Mouse (Mus musculus): ENCODE results near the gene Tprgl. TPM values are rescaled to one million over a fixed set of nuclear protein-coding genes. Genes with fewer than 3 reads are reported as not detected.
A peak's percentile ranks its signal among the peaks of the same experiment; 100 is the strongest.

The Tprgl gene
- polyA plus RNA-seq (2017; shearing (Covaris generic)), result 10 to 100 TPM; 24.7 to 26.7 TPM

DNA sequence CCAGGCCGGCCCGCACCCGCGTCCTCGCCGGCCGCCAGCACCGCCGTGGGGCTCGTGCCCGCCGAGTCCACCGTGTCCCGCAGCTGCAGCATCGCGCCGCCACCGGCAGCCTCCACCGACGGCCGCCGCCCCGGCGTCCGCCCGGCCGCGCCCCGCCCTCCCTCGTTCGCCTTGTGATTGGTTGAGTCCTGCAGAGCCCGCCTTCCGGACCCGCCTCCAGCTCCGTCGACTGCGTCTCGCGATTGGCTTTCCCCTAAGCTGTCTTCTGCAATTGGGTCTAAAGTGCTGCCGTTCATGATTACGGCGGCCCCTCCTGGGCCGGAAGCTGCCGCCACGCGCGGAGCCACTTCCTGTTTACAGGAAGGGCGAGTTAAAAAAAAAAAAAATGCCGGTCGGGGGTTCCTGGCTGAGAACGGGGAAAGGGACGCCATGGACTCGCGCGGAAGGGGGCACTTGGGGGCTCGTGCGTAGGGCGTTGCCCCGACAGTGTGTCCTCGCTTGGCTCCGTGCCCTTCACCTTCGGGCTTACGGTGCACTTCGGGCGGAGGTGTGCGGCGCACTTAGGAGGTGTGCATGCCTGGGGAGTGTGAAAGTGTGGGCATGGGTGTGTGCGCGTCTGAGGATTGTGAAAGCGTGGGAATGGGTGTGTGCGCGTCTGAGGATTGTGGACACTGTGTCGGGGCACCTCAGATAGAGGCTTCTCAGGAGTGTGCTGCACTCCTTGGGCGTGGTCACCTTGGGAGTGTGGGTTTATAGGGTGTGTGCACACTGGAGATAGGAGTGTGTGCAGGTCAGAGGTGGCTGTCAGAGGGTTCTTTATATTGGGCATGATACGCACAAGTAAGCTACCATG lies at the start of gene Tprgl:
Gene Tprgl, minus strand, starts transcription at position 129 of the 853 bp plus-strand sequence.
- peak; percentile 94 for ATAC-seq

DNA sequence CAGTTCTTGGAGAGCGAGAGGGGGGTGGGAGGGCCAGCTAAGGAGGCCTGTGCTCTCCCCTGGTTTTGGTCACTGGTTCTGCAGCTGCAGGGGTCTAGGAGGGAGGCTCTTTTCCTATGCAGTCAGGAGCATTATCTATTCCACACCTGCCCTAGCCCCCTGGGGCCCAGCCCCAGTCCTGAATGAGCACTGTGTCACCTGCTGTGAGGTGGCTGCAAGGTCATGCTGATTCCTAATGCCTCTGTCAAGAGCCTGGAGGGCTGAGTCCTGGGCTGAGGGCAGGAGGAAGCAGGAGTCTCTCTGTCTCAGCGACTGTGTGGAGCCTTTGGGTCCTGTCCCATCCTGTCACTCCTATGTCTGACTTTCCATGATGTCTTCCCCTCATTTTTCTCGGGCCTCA lies 49.4 kb upstream of the Tprgl start:
- no peak for ATAC-seq

DNA sequence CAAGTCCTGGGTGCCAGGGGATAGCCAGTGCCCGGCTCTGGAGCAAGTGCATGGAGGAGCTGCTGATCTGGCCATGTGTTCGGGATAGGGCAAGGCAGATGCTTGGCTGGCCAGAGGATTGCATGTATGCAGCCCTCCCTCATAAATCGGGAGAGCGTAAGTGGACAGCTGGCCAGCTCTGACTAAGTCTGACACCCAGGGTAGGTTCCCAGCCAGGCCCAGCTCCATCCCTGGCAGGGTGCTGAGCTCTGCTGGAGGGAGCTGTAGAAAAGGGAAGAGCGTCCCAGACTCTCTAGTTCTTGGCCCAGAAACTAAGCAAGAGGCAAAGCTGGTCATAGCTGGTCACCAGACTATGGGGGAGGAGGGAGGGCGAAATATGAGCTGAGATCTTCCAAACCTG lies 48.6 kb upstream of the Tprgl start:
- ATAC-seq, result no peak

DNA sequence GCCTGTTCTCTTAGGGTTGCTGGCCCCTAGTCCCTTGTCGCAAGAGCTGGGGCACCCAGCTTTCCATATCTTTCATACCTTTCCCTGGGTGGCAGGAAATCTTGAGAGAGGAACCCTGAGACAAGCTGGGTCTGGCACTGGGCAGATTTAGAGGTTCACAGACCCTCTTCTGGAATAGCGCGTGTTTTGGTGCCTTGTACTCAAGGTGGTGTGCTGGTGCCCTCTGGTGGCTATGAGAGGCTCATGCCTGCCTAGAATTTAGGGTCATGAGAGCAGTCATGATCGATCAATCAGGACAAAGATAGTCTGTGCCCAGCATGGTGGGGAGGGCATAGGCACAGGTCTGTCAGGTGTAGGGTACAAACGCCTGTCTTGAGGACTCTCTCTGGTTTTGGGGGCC lies 46.8 kb upstream of the Tprgl start:
- ATAC-seq, result peak; percentile 32

DNA sequence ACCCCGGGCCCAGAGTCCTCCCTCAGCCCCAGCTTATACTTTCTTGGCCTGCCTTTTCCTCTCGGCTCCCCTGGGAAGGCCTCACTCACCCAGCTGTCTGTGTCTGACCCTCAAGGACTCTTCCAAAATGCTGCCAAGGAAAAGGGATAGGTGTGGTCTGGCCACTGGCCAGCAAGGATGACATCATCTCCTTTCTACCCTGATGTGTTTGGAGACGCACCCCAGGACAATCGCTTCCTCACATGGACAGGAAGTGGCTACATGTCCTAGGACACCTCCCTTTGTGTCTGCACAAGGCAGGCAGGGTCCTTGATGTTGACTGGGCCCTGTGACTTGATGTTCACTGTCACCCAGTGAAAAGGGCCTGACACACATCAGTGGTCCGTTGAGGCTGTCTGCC lies 44.9 kb upstream of the Tprgl start:
- ATAC-seq, result no peak

DNA sequence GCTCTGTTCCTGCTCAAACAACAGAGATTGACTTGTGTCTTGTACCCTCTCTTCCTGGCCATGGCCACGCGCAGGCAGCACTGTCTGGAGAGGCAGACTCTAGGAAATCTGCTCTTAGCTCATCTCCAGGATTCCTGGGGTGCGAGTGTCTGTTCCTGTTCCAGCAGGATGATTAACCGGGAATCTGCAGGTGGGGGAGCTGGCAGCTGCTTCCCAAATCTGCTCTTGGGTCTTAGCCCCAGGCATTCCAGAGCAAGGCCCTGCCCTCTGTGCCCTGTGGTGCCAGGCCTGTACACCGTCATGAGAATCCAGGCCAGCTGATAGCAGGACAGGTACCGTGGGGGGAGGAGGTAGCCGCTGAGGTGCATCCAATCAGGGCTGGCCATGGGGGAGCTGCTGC lies 44.1 kb upstream of the Tprgl start:
- no peak for ATAC-seq

DNA sequence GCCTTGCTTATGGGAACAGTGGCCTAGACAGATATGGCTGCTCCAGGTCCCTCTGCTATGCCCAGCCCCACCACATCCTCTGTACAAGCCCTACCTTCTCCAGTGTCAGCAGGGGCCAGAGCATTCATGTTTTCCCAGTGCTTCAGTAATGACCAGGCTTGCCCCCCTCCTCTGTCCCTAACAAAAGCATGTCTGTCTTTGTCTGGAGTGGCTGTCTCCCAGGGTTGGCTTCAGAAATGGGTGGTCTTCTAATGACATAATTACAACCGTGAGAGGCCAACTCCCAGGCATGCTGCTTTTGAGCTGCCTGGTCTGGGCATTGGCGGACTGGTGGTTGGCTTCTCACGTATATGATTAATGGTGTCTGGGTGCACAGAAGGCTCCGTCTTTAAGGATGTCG lies 41.0 kb upstream of the Tprgl start:
- ATAC-seq, result no peak

DNA sequence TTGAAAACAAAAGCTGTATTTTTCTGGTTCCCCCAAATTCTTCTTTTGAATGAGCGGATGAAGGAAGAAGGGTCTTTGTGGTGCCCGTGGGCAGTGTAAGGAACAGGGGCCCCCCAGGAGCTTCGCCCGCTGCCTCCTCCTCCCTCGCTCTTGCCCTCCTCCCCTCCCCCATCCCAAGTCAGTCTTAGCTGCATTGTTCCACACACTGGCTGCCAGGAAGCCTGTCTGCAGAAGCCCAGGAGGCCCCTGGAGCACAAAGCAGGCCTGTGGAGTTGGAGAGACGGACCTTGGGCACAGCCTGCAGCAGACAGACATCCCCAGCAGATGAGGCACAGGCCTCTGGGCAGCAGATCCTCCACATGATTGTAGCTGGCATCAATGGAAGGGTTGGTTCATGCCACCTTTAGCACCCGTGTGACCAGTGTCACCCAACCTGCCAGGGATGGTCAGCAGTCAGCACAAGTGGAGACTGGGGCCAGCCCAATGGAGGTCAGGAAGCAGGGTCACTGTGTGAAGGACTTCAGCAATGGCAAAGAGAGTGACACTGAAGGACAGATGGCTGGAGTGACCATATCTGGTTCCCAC lies 38.0 kb upstream of the Tprgl start:
- ATAC-seq, result no peak

DNA sequence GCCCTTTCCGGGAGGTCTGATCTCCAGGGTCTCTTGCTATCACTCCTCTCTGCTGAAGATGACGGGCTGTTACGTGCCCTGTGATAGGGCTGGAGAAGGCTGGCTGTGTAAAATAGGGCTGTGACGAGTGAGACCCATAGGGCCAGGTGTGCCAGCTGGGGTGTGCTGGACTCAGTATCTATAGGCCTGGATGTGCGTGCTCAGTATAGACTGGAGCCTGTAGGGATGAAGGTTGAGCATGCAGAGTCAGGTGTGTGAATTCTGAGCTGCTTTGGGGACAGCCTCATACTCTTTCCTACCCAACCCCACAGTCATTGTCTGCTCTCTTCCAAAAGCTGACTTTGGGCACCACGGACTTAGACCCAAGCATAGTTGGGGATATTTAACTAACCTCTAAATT lies 37.5 kb upstream of the Tprgl start:
- no peak for ATAC-seq

DNA sequence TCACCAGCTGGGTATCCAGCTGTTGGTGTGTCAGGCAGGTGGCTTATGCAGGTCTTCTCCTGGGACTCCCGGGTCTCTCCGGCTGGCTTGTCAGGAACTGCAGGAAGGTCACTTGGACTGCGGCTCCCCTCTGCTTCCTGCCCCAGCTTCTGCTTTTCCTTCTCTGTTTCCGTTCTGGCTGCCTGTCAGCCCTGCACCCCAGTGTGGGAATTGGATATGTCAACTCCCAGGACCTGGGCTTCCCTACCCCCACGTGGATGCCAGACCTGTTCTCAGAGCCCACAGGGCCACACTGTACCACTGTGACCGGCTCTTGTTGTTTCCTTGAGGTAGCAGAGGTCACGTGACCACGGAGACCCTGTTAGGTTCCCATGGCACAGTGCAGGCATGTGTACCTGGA lies 28.5 kb upstream of the Tprgl start:
- no peak for ATAC-seq

DNA sequence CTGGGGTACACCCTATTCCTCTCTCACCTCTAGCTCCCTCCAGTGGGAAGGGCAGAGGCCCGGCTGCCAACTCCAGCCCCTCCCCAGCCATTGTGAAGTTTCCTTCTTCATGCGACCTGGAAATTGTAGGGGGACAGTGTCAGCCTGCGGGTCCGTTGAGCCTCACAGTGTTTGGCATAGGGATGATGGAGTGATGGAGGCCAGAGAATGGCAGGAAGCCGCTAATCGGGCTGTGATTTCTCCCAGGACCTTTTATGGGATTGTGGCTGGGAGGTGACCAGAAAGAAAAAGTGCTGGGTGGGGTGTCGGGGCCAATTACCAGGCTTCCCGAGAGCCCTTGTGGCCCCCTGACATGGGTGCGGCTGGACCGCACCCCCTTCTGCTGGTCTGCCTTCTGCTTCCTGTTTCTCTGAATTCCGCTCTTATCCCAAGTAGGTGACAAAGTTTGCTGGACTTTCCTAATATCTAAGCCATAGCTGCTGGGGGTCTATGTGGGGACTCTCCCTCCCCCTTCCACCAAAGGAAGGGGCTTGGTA lies 25.6 kb upstream of the Tprgl start:
- no peak for ATAC-seq

DNA sequence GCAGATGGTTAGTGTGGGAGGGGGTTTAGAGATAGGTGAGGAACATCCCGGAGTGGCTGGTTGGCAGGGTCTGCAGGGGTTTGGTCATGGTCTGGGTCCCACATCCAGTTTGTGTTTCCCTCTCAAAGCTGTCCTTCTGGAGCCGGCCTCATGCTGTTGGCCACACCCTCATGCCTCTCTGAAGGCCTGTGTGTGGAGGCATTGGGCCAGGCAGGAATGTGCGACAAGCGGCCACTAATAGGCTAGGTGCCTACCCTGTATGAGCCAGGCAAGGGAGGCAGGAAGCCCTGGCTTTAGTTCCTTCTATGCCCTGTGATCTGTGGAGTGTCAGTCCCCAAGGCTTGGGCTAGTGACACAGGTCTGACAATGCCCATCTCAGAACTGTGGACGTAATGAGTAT lies 24.5 kb upstream of the Tprgl start:
- ATAC-seq, result no peak

DNA sequence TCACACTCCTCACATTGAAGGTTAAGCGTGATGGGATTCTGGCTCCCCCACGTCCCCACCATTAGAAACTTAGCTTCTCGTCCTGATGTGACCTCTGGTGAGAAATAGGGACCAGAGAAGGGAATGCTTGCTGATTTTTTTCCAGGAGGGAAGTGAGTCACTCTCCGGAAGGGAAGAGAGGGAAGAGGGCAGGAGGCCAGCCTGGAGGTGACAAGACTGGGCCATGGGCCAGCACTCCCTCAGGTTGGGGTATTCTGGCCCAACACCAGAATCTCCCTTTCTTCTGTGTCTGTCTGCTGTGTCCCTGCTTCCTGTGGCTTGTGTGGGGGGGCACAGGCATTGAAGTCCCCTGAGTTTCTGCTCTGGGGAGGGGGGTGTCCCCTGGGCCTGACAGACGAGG lies 23.1 kb upstream of the Tprgl start:
- no peak for ATAC-seq

DNA sequence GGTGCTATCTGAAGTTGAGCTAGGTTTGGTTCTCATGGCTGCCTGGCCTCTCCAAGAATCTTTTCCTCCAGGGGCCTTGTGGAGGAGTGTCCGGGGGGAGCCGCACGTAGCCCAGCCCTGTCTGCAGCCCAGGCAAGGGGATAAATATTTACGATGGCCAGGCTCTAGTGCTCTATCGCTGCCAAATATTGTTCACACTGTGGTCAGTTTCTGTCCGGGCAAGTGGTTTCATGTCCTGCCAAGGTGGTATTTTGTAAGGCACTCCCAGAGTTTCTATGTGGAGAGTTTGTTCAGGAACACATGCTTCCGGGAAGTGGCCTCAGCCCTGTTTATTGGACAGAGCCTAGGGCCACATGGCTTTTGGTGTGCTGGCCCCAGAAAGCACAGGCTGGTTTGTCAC lies 20.5 kb upstream of the Tprgl start:
- no peak for ATAC-seq

DNA sequence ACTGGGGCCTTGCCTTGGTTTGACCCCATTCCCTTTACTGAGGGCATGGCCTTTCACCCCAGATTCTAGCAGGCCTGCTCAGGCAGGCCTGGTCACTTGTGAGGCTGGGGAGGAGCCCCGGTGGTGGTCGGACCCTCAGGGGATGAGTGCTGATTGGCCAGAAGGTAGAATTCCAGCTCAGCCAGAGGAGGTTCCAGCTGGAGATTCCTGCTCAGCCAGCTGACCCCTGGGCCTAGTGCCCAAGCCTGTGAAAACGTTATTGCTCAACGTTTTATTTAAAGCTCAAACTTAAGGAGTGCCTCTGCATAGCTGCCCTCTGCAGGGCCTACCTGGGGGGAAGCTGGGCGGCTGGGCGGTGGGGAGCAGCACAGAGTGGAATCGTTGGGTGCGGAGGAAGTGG lies 16.8 kb upstream of the Tprgl start:
- ATAC-seq, result no peak

DNA sequence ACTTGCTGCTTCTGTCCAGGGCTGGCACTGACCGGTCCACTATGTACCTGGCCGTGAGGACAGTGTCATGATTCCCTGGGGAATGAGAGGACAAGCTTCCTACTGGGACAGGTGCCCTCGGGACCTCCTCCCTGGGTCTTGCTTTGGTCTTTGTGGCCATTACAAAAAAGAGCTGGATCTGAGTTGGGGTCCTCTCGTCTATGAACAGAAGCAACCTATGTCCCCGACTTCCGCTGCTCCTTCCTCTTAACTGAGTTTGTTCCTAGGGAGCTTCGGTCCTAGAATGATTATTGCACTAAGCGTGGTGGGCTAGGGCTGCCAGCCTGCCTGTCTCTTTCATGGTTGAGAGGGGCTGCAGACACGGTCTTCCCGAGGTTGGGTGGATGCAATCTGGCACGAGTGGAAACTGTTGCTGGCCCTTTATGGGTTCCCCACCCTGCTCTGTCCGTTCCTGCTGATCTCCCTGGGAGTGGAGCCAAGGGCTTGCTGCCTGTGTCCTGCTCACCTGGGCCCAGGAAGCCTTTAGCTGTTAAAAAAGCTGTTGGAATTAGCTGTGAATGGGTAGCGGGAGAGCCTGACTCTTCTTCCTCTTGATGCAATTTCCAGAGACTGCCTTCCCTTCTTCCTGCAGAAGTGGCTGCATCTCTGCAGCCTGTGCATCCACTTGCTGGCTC lies 11.6 kb upstream of the Tprgl start:
- no peak for ATAC-seq

DNA sequence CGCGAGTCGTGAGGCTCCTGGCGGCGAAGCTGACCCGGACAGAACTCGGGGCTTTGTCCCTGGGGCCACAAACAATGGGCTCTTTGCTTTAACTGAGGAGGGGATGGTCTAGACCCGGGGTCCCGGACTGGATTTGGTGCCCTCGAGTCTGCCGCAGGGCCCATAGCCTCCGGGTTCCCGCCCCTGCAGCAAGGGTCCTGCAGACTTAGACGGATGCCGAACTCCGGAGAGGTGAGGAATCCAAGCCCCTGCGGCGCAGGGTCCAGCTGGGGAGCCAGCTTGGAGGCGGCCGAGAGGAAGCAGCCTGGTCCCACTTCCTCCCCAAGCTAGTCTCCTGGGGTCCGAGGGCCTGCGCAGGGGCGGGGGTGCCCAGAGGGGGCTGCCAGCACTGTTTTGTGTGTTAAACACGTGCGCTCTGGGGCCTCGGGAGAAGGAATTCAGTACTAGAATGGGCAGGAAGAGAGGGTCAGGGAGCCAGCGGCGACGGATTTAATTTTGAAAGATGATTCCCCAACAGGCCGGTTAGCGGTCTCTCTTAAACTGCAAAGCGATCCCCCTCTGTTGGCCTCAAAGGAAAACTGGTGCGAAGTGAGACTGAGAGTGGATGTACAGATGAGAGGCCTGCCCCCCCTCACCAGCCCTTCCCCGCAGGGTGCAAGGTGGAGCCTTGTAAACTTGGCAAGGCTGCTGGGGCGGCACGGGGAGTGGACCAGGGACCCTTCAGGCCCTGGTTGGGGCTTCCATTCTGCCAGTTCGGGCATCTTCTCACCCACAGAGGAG lies 10.9 kb upstream of the Tprgl start:
- no peak for ATAC-seq

DNA sequence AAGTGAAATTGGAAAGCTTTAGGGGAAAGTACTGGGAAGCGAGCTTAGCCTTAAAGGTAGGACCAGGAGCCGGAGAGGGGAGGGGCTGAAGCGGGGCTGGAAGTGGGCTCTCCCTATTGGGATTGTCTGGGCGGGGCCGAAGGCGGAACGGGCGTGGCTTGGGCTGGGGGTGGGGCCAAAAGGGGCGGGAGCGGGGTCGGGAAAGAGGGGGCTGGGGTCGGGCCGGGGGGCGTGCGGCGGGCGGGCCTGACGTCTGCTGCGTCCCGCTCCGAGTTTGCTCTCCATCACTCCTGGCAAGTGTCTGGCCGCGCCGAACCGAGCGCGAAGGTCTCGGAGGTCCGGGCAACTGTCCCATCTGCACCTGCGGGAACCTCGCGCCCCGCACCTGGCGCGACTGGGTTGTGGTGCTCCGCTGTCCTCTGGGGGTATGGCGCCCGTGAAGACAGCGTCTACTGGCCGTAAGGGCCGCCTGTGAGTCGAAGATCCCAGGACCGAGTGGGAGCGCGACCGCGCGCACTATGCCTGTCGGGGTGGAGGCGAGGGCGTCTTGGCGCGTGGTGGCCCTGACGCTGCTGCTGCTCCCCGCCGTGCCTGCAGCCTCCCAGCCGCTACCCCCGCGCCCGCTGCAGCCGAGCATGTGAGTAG lies 10.2 kb upstream of the Tprgl start, which contains the start of gene Megf6:
Gene Megf6, plus strand, starts transcription at position 225 of the 645 bp plus-strand sequence.
- ATAC-seq, result no peak

DNA sequence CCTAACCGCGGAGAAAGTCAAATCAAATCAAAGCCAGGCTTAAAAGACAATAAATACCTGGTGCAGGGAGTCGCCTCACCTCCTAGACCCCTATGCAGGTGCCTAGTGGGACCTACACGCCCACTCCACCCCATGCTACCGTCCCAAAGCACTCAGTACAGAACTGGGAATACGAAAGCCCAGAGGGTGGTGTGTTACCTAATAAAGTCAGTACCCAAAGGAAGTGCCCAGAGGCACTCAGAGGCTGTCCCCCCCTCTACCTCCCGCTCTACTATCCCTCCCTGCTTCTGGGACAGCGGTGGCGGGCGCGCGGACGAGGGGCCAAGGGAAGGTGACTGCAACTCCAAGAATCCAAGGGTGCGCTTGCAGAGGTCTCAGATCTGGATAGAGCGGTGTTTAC lies 9.6 kb upstream of the Tprgl start:
- no peak for ATAC-seq

DNA sequence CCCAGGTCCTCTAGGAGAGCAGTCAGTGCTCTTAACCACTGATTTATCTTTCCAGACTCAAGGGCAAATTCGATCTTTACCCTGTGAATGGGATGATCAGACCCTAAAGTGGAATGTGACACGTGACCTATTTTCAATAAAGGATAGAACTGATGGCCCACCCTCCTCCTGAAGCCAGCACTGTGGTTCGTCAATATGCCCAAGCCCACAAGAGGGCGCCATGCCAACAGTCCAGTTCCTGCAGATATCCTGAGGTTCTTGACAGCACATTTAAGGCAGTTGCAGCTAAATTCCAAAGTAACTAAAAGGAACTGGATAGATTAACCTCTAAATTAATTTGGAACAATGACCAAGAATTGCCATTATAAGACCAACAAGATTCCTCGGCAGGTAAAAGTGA lies 6.6 kb upstream of the Tprgl start:
- no peak for ATAC-seq

DNA sequence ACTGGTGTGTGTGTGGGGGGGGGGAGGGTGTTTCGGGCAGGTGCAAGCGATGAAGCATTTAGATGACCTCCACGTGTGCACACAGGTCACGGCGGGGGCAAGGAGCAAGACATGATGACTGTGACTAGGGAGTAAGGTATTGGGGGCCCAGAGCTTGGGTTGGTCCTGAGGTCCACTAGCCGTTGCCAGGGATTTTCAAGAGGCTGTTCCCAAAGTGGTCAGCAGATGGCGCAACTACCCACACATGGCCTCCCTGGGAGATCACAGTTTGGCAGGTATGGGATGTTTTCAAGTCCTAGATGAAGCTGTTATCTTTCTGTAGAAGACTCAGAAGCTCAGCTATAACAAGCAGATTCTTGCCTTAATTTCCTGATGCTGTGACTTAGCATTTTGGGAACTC lies 2.8 kb upstream of the Tprgl start:
- no peak for ATAC-seq

DNA sequence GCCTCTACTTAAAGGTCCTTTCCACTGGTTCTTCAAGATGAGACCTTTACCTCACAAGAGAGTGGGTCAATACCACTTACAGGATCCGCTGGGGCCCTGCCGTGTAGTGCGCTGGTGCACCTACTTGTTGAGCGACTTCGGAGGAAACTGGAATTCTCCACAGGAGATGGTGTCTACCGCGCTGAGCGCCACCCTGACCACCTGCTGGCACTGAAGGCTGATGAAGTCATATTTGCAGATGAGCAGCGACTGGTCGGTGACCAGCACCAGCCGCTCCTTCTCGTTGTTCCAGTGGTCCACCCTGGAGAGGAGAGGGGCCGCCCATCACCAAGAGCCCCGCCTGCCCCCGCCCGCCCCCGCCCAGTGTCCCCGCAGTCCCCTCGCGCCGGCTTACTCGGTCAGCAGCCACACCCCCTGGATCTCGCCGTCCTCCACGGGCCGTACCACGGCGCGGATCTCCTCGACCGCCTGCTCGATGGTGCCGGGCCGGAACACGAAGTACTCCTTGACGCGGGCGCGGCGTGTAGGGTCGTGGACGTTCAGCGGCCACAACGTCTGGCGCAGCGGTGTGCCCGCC lies 417 bp downstream of the Tprgl start:
- peak; percentile 3 for ATAC-seq

Data from activated CD4-positive, CD25-positive, alpha-beta regulatory T cell, adult 4 months (primary cell).